Mouse (Mus musculus): ENCODE results near the gene Hist2h2aa1. TPM values are rescaled to one million over a fixed set of nuclear protein-coding genes. Genes with fewer than 3 reads are reported as not detected.
"Not testable (repeated sequence)": the region's sequence is repeated elsewhere in the genome, so short reads cannot be mapped to it uniquely, and the experiment has no call there.

Gene Hist2h2aa1
- polyA plus RNA-seq, 1 experiment: 565 TPM

DNA sequence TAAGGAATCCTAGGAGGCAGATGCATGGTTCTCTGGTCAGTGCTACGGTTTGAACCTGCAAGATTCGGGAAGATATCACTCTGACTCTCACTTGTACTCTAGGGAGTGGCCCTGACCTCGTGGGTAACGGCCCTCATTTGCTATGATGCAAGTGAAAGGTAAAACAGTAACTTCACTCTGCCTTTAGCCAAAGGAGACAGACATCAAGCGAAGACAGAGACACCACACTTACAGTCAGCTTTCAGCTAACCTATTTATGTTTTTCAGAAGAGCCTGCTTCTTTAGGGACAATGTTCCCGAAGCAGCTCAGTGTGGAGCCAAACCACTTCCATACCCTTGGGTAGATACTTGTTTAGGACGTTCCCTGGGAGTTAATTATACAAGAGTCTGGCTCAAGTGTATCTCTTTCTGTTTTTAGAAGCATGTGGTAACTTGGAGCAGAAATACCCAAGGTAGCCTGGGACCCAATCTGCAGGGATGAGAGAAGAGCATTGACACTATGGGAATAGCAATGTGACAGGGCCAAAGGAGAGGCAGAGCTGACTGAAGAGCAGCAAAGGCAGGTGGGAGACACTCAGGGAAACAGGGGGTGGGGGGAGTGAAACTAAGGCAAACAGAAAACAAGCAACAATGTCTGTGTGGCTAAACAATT lies 1.2 kb upstream of the Hist2h2aa1 start:
- H3K27me3 ChIP-seq (ENCODE audit: control insufficient read depth, insufficient read depth, low read length): no peaks in the 10 kb centered on the region
- H3K4me3 ChIP-seq (ENCODE audit: control insufficient read depth, insufficient read depth, low read length): peak overlapping the region; percentile 5; the same call in 1 of the 2 replicates
- no peak for DNase-seq
- no peaks in the 10 kb centered on the region for H3K36me3 ChIP-seq (ENCODE audit: control insufficient read depth, insufficient read depth, low read length)
- WGBS: 80% methylated on average over 7 of the region's 7 CpGs
- TF ChIP-seq CTCF (IDR thresholded peaks at IDR 0.05; ENCODE audit: borderline replicate concordance, control insufficient read depth, extremely low read depth, insufficient read depth, low read length, poor library complexity): no peak
- TF ChIP-seq POLR2A (IDR thresholded peaks at IDR 0.05; ENCODE audit: control insufficient read depth, extremely low read depth, insufficient read depth, low read length, poor library complexity): no peak
- H3K27ac ChIP-seq (ENCODE audit: control insufficient read depth, insufficient read depth, low read length): peak overlapping the region; percentile 97
- peaks cover 16% of the 10 kb centered on the region for H3K4me1 ChIP-seq (replicated peaks; ENCODE audit: control insufficient read depth, insufficient read depth, low read length)

DNA sequence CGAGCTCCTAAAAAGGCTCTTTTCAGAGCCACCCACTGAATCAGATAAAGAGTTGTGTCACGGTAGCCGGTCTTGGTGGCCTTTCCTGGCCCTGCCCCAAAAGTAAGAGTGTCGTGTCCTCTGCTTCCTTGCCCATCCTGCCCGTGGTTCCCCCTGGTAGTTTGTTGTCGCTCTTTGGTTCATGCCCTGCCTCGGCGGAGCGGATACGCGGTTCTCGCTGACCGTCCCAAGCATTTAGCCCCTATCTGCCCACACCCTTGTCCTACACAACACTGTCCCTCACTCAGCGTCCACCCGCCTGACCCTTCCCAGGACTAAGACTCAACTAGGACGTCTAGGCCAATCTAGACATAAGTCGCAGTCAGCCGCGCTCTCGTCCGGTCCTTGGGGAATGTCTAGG lies 721 bp downstream of the Hist2h2aa1 start:
- H3K36me3 ChIP-seq (ENCODE audit: control insufficient read depth, insufficient read depth, low read length); H3K27me3 ChIP-seq (ENCODE audit: control insufficient read depth, insufficient read depth, low read length); DNase-seq: not testable (repeated sequence)
- H3K4me1 ChIP-seq (replicated peaks; ENCODE audit: control insufficient read depth, insufficient read depth, low read length): peaks cover 23% of the 10 kb centered on the region
- 0% methylated on average over 10 of the region's 21 CpGs for WGBS
- H3K27ac ChIP-seq (ENCODE audit: control insufficient read depth, insufficient read depth, low read length): peak overlapping the region; percentile 94
- peak overlapping the region; percentile 67 for H3K4me3 ChIP-seq (ENCODE audit: control insufficient read depth, insufficient read depth, low read length)

DNA sequence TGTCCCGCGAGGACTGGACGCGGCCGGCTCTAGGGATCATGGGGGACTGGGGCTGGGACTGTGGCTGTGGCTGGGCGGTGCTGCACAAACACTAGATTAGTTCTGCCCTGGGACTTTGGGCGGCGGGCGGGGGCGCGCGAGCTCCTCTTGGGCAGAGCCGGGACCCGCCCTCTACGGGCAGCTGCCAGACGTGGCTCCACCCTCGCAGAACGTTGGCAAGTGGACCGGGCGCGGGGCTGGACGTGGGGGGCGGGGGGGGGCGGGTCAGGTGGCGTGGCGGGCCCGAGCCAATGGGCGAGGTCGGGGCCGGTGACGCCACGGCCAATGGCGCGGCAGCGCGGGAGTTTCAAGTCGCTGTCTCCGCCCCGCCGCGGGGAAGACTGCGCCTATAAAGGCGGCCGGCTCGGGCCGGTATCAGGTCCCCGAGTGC lies 1.1 kb downstream of the Hist2h2aa1 start, which contains the start of gene Hist2h3c1:
Gene Hist2h3c1, plus strand, starts transcription at position 259 of the 430 bp plus-strand sequence.
- not testable (repeated sequence) for DNase-seq; H3K27me3 ChIP-seq (ENCODE audit: control insufficient read depth, insufficient read depth, low read length); H3K36me3 ChIP-seq (ENCODE audit: control insufficient read depth, insufficient read depth, low read length)
- Histone ChIP-seq H3K4me3 (ENCODE audit: control insufficient read depth, insufficient read depth, low read length) (peak within 1 kb of the TSS; percentile 67), H3K4me1 (replicated peaks; ENCODE audit: control insufficient read depth, insufficient read depth, low read length) (peaks cover 24% of the 10 kb centered on the region), H3K27ac (ENCODE audit: control insufficient read depth, insufficient read depth, low read length) (peak within 1 kb of the TSS; percentile 94)
- WGBS: under 1% methylated on average over 16 of the region's 47 CpGs

DNA sequence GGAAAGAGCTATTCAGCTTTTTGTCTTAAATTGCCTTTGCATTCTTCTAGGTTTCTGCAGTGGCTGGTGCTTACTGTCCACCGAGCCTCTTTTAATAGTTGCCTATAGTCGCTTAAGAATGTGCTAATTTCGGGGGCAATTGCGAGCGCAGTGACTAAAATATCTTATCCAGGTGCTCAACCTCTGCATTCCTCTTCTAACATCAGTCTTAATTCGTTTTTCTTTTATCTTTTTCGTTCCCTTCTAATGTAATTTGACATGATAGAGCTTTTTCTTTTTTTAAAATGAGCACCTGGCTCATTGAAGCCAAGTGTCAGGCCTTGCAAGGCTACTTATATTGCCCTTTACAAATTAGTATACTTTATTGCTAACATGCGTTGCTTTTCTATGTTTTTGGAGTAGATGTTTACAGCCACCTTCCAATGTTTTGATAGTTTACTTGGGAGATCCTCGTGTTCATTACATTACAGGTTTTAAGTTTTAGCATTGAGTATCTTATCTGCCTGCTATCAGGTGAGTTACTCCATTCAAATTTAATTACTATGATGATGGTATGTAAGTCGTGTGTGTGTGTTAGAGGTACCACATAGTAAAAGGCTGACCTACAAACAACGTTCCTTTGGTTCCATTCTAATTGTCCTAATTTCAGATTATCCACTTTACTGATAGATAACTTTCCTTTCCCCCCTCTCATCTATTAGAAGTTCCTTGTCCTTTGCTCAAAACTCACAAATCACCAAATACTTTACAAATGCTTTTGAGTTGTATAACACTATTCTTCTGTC lies 2.3 kb downstream of the Hist2h2aa1 start:
- H3K27ac ChIP-seq (ENCODE audit: control insufficient read depth, insufficient read depth, low read length): peak overlapping the region; percentile 52
- 17% methylated on average over 11 of the region's 11 CpGs for WGBS
- H3K4me3 ChIP-seq (ENCODE audit: control insufficient read depth, insufficient read depth, low read length): peak overlapping the region; percentile 34
- DNase-seq: no peak
- no peaks in the 10 kb centered on the region for H3K36me3 ChIP-seq (ENCODE audit: control insufficient read depth, insufficient read depth, low read length)
- no peaks in the 10 kb centered on the region for H3K27me3 ChIP-seq (ENCODE audit: control insufficient read depth, insufficient read depth, low read length)
- peaks cover 20% of the 10 kb centered on the region for H3K4me1 ChIP-seq (replicated peaks; ENCODE audit: control insufficient read depth, insufficient read depth, low read length)
- TF ChIP-seq POLR2A (IDR thresholded peaks at IDR 0.05; ENCODE audit: control insufficient read depth, extremely low read depth, insufficient read depth, low read length, poor library complexity) (no peak), CTCF (IDR thresholded peaks at IDR 0.05; ENCODE audit: borderline replicate concordance, control insufficient read depth, extremely low read depth, insufficient read depth, low read length, poor library complexity) (no peak)

DNA sequence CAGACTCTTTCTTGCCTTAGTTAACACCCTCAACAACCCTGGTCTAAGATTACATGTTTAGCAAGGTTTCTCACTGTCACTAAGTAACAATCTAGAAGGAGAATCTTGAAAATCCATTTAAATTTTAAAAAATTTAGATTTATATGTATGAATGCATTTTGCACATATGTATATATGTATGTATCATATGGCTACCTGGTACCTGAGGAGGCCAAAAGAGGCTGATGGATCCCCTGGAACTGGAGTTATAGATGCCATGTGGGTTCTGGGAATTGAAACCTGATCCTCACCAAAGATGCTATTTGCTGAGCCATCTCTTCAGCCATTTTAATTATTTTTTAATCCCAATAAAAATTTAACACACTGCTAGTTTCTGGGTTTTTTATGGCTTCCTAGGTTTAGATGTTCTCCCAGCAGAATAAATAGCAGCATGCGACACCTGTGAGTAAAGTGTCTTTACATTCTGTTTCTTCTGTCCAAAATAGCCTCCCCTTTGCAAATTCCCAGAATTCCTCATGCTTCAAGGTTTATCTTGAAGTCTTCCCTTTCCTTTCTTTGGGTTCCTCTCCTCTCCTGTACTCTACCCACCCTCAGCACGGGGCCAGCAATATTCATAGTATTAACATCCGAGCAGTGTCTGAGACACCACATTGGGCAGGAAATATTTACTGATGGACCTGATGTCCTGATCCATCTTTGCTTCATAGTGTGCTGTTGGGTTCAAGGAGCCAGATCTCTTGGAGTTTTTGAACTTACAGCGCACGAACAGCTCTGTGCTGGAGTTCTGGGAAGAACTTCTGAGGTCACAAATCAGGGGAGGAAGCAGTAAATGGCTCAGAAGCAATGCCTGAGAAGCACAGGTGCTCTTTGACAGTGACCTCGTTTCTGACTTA lies 3.1 kb downstream of the Hist2h2aa1 start:
- no peak for DNase-seq
- 55% methylated on average over 6 of the region's 6 CpGs for WGBS
- H3K27me3 ChIP-seq (ENCODE audit: control insufficient read depth, insufficient read depth, low read length): no peaks in the 10 kb centered on the region
- H3K36me3 ChIP-seq (ENCODE audit: control insufficient read depth, insufficient read depth, low read length): no peaks in the 10 kb centered on the region
- peaks cover 20% of the 10 kb centered on the region for H3K4me1 ChIP-seq (replicated peaks; ENCODE audit: control insufficient read depth, insufficient read depth, low read length)
- peak overlapping the region; percentile 59 for H3K27ac ChIP-seq (ENCODE audit: control insufficient read depth, insufficient read depth, low read length)
- no peak overlapping the region for H3K4me3 ChIP-seq (ENCODE audit: control insufficient read depth, insufficient read depth, low read length)
- TF ChIP-seq POLR2A (IDR thresholded peaks at IDR 0.05; ENCODE audit: control insufficient read depth, extremely low read depth, insufficient read depth, low read length, poor library complexity) (no peak), CTCF (IDR thresholded peaks at IDR 0.05; ENCODE audit: borderline replicate concordance, control insufficient read depth, extremely low read depth, insufficient read depth, low read length, poor library complexity) (no peak)

DNA sequence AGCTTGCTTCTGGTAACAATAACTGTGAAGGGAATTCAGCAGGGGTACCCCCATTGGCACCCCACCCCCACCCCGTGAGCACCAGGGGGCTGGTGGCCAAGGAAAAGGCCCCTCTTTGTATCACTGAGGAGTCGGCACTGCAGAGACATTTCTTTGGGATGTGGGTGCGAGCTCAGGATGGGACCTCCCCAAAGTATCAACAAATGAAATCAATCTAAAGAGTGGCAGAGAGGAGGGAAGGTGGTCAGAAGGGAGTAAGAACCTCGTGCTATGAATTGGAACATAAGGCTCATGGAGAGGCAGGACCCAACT lies 3.7 kb downstream of the Hist2h2aa1 start:
- Histone ChIP-seq H3K4me3 (ENCODE audit: control insufficient read depth, insufficient read depth, low read length) (no peak overlapping the region), H3K27me3 (ENCODE audit: control insufficient read depth, insufficient read depth, low read length) (no peaks in the 10 kb centered on the region), H3K36me3 (ENCODE audit: control insufficient read depth, insufficient read depth, low read length) (no peaks in the 10 kb centered on the region), H3K27ac (ENCODE audit: control insufficient read depth, insufficient read depth, low read length) (peak overlapping the region; percentile 59), H3K4me1 (replicated peaks; ENCODE audit: control insufficient read depth, insufficient read depth, low read length) (peaks cover 17% of the 10 kb centered on the region)
- DNase-seq: no peak
- TF ChIP-seq POLR2A (IDR thresholded peaks at IDR 0.05; ENCODE audit: control insufficient read depth, extremely low read depth, insufficient read depth, low read length, poor library complexity): no peak
- no peak for TF ChIP-seq CTCF (IDR thresholded peaks at IDR 0.05; ENCODE audit: borderline replicate concordance, control insufficient read depth, extremely low read depth, insufficient read depth, low read length, poor library complexity)
- 83% methylated on average over 4 of the region's 4 CpGs for WGBS
